ENCODE assay signal across 9 mouse cellular contexts in genomic region chr6:145076286-145076685, GRCm38 (mm10). TPM values are rescaled to one million over a fixed set of nuclear protein-coding genes. Genes with fewer than 3 reads are reported as not detected.
DNase-seq lines count a peak whose midpoint lies in the region; ATAC-seq and TF ChIP-seq lines count a peak whose summit lies in the region.
"Had no signal": no experiment of that assay in that cellular context is flagged by ENCODE, and none has a peak within 500 bp of the region (broad histone marks: within the 10 kb centered on the region; RNA-seq: fewer than 3 reads in every experiment).

No protein-coding gene starts in this region.

- H3K4me2 ChIP-seq in forebrain, embryonic 13.5 days: peak overlapping the region; percentile 98
- H3K4me2 ChIP-seq in midbrain, embryonic 11.5 days: peak overlapping the region; percentile 94

- no peak; the same call in 1 of the 2 replicates for ATAC-seq in forebrain, embryonic 13.5 days
- peak; percentile 57; the same call in 1 of the 2 replicates for ATAC-seq in midbrain, embryonic 11.5 days (ENCODE audit: low FRiP score)
- no peak for ATAC-seq in megakaryocyte-erythroid progenitor cell, adult 5-6 weeks (replicated peaks; ENCODE audit: low FRiP score, low TSS enrichment, poor library complexity, severe bottlenecking)

- no peak for TF ChIP-seq CTCF in gastrocnemius, adult 2 months (IDR thresholded peaks at IDR 0.05)
- no peak for TF ChIP-seq CTCF in E14TG2a.4 (conservative IDR thresholded peaks at IDR 0.05; ENCODE audit: low read length)

- H3K27me3 ChIP-seq in E14TG2a.4 (ENCODE audit: insufficient read depth, low read length): peaks cover 3% of the 10 kb centered on the region; the same call in 1 of the 2 replicates
- H3K27me3 ChIP-seq in forebrain, embryonic 13.5 days: no peaks in the 10 kb centered on the region
- H3K27me3 ChIP-seq in midbrain, embryonic 11.5 days (ENCODE audit: control insufficient read depth, insufficient read depth, low read length): no peaks in the 10 kb centered on the region

- H3K4me3 ChIP-seq in gastrocnemius, adult 2 months: peak overlapping the region; percentile 68
- H3K4me3 ChIP-seq in E14TG2a.4 (replicated peaks; ENCODE audit: low read length): peak overlapping the region; percentile 93
- peak overlapping the region; percentile 59 for H3K4me3 ChIP-seq in forebrain, embryonic 13.5 days
- peak overlapping the region; percentile 52 for H3K4me3 ChIP-seq in midbrain, embryonic 11.5 days (ENCODE audit: low read depth, low read length)

- H3K9ac ChIP-seq in forebrain, embryonic 13.5 days: peak overlapping the region; percentile 77
- H3K9ac ChIP-seq in midbrain, embryonic 11.5 days (ENCODE audit: low read length): peak overlapping the region; percentile 73

- peaks cover 53% of the 10 kb centered on the region for H3K4me1 ChIP-seq in E14TG2a.4 (replicated peaks; ENCODE audit: low read depth, low read length)
- peaks cover 7% of the 10 kb centered on the region; the same call in 1 of the 2 replicates for H3K4me1 ChIP-seq in forebrain, embryonic 13.5 days
- H3K4me1 ChIP-seq in midbrain, embryonic 11.5 days (ENCODE audit: control insufficient read depth, insufficient read depth, low read length): peaks cover 10% of the 10 kb centered on the region; the same call in 1 of the 2 replicates

- 15% methylated on average over 9 of the region's 9 CpGs for WGBS in forebrain, embryonic 13.5 days
- WGBS in midbrain, embryonic 11.5 days: 11% methylated on average over 9 of the region's 9 CpGs

- H3K9me3 ChIP-seq in E14TG2a.4 (ENCODE audit: low read length): peaks cover 14% of the 10 kb centered on the region
- no peaks in the 10 kb centered on the region for H3K9me3 ChIP-seq in forebrain, embryonic 13.5 days (replicated peaks)
- no peaks in the 10 kb centered on the region for H3K9me3 ChIP-seq in midbrain, embryonic 11.5 days (ENCODE audit: control insufficient read depth, low read length)

- peaks cover 20% of the 10 kb centered on the region for H3K36me3 ChIP-seq in E14TG2a.4 (ENCODE audit: insufficient read depth, low read length)
- no peaks in the 10 kb centered on the region for H3K36me3 ChIP-seq in forebrain, embryonic 13.5 days (ENCODE audit: poor library complexity, severe bottlenecking)
- no peaks in the 10 kb centered on the region for H3K36me3 ChIP-seq in midbrain, embryonic 11.5 days (ENCODE audit: control insufficient read depth, insufficient read depth, low read length)

- intact Hi-C loops in gastrocnemius, adult 2 months (cut with DNase I): no loop called here

- H3K27ac ChIP-seq in gastrocnemius, adult 2 months: no peak overlapping the region
- H3K27ac ChIP-seq in forebrain, embryonic 13.5 days: no peak overlapping the region
- no peak overlapping the region for H3K27ac ChIP-seq in midbrain, embryonic 11.5 days (ENCODE audit: low read depth, low read length)
- H3K27ac ChIP-seq: macrophage had no signal

- DNase-seq in gastrocnemius, adult 2 months: no peak
- no peak for DNase-seq in gastrocnemius, adult 18-20 months (ENCODE audit: low spot score)
- DNase-seq in midbrain, embryonic 11.5 days (ENCODE audit: low spot score, missing footprints): peak; percentile 87
- DNase-seq in adrenal gland, postnatal 25 days: no peak
- DNase-seq in right cerebral cortex, postnatal 25 days: no peak

RNA-seq across cellular contexts. Expression of gene Bcat1, which starts 0.3 kb away (rescaled TPM):
- total RNA-seq in gastrocnemius, adult 2 months (2021): under 1 TPM; 0.64 to 0.66 TPM
- under 1 TPM; 0.53 to 0.64 TPM for total RNA-seq in gastrocnemius, adult 18-20 months (2021)
- 101 and 102 TPM in 2 replicates for polyA plus RNA-seq in forebrain, embryonic 13.5 days (2015; fragmentation: Nextera tagmentation; extraction: Ambion mirVana)
- polyA plus RNA-seq in midbrain, embryonic 11.5 days (2014; fragmentation: Nextera tagmentation; extraction: Ambion mirVana): 140 and 150 TPM in 2 replicates
- 13.4 and 15.8 TPM in 2 replicates for total RNA-seq in adrenal gland, postnatal 25 days (2021)
- total RNA-seq in megakaryocyte-erythroid progenitor cell, adult 5-6 weeks (2014; fragmentation: Nextera tagmentation): 2.7 TPM in 1 of 2 replicates, not detected in the other
- 0.47 TPM in 1 of 2 replicates, not detected in the other for total RNA-seq in megakaryocyte-erythroid progenitor cell, adult 5-6 weeks (2017)
- polyA plus RNA-seq: macrophage had no signal

RNA-seq across cellular contexts. Expression of gene Lrmp, which starts 39.2 kb away (rescaled TPM):
- under 1 TPM; 0.31 to 0.61 TPM for total RNA-seq in gastrocnemius, adult 2 months (2021)
- total RNA-seq in gastrocnemius, adult 18-20 months (2021): under 1 TPM; 0.37 to 0.55 TPM
- 0.39 and 0.92 TPM in 2 replicates for polyA plus RNA-seq in forebrain, embryonic 13.5 days (2015; fragmentation: Nextera tagmentation; extraction: Ambion mirVana)
- 1.4 and 1.9 TPM in 2 replicates for polyA plus RNA-seq in midbrain, embryonic 11.5 days (2014; fragmentation: Nextera tagmentation; extraction: Ambion mirVana)
- 2.4 and 4.9 TPM in 2 replicates for total RNA-seq in adrenal gland, postnatal 25 days (2021)
- total RNA-seq in megakaryocyte-erythroid progenitor cell, adult 5-6 weeks (2014; fragmentation: Nextera tagmentation): 45.0 and 67.3 TPM in 2 replicates
- 45.7 and 47.6 TPM in 2 replicates for total RNA-seq in megakaryocyte-erythroid progenitor cell, adult 5-6 weeks (2017)
